Mouse (Mus musculus): ENCODE data around the gene Prn. TPM values are rescaled to one million over a fixed set of nuclear protein-coding genes. Genes with fewer than 3 reads are reported as not detected.
A peak's percentile ranks its signal among the peaks of the same experiment; 100 is the strongest.

Prn gene
- polyA plus RNA-seq, 1 experiment = not detected

DNA sequence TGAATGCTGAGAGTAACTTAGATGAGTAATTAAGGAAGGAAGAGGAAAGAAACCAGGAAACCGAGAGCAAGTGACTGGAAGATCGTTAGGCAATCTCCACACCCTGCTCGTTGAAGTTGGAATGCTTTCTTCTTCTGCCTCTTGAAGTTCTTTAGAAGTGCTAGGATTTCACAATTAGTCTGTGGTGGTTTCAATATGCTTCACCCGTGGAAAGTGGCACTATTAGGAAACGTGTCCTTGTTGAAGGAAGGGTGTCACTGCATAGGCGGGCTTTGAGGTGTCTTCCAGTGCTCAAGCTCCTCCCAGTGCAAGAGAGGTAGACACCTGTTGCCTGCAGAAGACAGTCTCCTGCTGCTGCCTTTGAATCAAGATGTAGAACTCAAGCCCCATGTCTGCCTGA, 4.0 kb upstream of the Prn start:
- TF ChIP-seq CTCF (IDR thresholded peaks at IDR 0.05; ENCODE audit: extremely low read depth, insufficient read depth, low read length) (no peak), POLR2A (IDR thresholded peaks at IDR 0.05; ENCODE audit: extremely low read depth, insufficient read depth, low read length) (no peak)
- Histone ChIP-seq H3K4me1 (ENCODE audit: control insufficient read depth, insufficient read depth, low read length) (no peaks in the 10 kb centered on the region), H3K27ac (ENCODE audit: insufficient read depth, low read length) (no peak overlapping the region), H3K4me3 (ENCODE audit: insufficient read depth, low read length) (no peak overlapping the region)

DNA sequence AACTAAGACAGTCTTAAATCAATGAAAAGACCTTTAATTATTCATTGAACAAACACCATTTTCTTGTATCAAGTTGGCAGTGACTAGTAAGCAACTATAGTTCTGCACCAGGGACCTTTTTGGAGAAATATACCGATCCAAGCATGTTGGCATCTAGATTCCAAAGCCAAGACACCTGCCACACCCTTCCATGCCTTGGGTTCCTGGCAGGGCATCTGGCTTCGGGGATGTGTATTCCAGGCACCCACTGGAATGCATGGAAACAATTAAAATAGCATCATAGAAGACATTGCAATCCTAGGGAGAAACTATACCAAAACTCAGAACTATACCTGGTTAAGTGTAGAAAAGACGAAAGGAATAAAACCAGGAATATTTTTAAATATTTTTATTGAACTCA, 3.5 kb upstream of the Prn start:
- Histone ChIP-seq H3K4me1 (ENCODE audit: control insufficient read depth, insufficient read depth, low read length) (peaks cover under 1% of the 10 kb centered on the region; the same call in 1 of the 2 replicates), H3K27ac (ENCODE audit: insufficient read depth, low read length) (no peak overlapping the region), H3K4me3 (ENCODE audit: insufficient read depth, low read length) (no peak overlapping the region)
- no peak for TF ChIP-seq POLR2A (IDR thresholded peaks at IDR 0.05; ENCODE audit: extremely low read depth, insufficient read depth, low read length)
- TF ChIP-seq CTCF (IDR thresholded peaks at IDR 0.05; ENCODE audit: extremely low read depth, insufficient read depth, low read length) = no peak

DNA sequence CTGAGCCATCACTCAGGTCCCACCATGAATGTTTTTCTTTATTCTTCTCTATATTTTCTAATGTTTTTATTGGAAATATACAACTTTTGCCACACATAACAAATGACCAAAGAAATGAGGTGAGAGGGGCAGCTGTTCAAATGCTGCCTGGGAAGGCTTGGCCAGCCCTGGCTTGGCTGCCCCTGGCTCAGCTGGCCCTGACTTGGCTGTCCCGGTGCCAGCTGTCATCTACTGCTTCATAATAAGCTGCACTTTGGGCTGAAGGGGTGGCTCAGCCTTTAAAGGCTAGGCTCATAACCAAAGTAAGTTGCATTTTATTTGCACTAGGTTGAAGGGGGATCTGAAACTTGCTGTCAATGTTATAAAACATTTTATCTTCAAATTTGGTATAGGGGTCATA, 2.9 kb upstream of the Prn start:
- TF ChIP-seq CTCF (IDR thresholded peaks at IDR 0.05; ENCODE audit: extremely low read depth, insufficient read depth, low read length) = no peak
- TF ChIP-seq POLR2A (IDR thresholded peaks at IDR 0.05; ENCODE audit: extremely low read depth, insufficient read depth, low read length) = no peak
- Histone ChIP-seq H3K4me1 (ENCODE audit: control insufficient read depth, insufficient read depth, low read length) (peaks cover 3% of the 10 kb centered on the region; the same call in 1 of the 2 replicates), H3K27ac (ENCODE audit: insufficient read depth, low read length) (no peak overlapping the region), H3K4me3 (ENCODE audit: insufficient read depth, low read length) (no peak overlapping the region)

GRCm38 (mm10) chr2:131907311-131907710, 2.4 kb upstream of the Prn start:
- no peak for TF ChIP-seq POLR2A (IDR thresholded peaks at IDR 0.05; ENCODE audit: extremely low read depth, insufficient read depth, low read length)
- TF ChIP-seq CTCF (IDR thresholded peaks at IDR 0.05; ENCODE audit: extremely low read depth, insufficient read depth, low read length) = no peak
- Histone ChIP-seq H3K4me1 (ENCODE audit: control insufficient read depth, insufficient read depth, low read length) (peaks cover 3% of the 10 kb centered on the region; the same call in 1 of the 2 replicates), H3K4me3 (ENCODE audit: insufficient read depth, low read length) (no peak overlapping the region), H3K27ac (ENCODE audit: insufficient read depth, low read length) (no peak overlapping the region)

- H3K4me3 ChIP-seq (ENCODE audit: insufficient read depth, low read length) = no peak overlapping the region
- TF ChIP-seq CTCF (IDR thresholded peaks at IDR 0.05; ENCODE audit: extremely low read depth, insufficient read depth, low read length) (no peak), POLR2A (IDR thresholded peaks at IDR 0.05; ENCODE audit: extremely low read depth, insufficient read depth, low read length) (no peak)
- no peak overlapping the region for H3K27ac ChIP-seq (ENCODE audit: insufficient read depth, low read length)
- peaks cover 3% of the 10 kb centered on the region; the same call in 1 of the 2 replicates for H3K4me1 ChIP-seq (ENCODE audit: control insufficient read depth, insufficient read depth, low read length)
These were observed 1.4 kb upstream of the Prn start for GRCm38 (mm10) chr2:131908351-131908861.

DNA sequence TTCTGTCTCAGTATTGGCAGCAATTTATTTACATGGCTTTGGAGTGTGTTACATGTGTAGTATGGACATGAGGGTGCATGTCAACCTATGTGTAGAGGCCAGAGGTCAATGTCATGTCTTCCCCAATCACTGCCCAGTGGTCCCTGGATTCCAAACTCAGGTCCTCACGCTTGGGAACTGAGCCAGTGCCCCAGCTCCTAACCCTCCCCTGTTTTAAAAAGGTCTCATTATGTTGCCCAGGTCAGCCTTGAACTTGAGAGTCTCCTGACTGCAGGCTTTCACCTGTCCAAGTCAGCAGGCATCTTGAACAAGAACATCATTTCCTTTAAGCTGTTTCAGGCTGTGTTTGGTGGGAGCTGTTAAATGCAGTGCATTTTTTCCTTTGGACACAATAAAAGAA, 851 bp upstream of the Prn start:
- H3K27ac ChIP-seq (ENCODE audit: insufficient read depth, low read length) = peak overlapping the region; percentile 61
- no peak overlapping the region; the same call in 1 of the 2 replicates for H3K4me3 ChIP-seq (ENCODE audit: insufficient read depth, low read length)

DNA sequence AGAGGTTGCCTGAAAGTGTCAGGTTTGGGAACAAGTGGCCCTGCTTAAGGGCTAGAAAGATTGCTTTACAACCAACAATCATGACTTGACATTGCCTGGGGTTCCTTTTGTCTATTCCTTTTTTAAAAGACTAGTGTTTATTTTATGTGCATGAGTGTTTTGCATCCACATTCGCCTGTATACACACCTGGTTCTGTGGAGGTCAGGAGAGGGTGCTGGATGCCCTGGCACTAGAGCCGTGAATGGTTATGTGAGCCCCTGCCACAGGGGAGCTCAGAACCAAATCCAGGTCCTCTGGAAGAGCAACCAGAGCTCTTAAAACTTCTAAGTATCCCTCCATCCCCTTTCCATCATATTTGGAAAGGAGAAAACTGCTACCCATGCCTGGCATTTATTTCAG, 1.1 kb downstream of the Prn start:
- Histone ChIP-seq H3K27ac (ENCODE audit: insufficient read depth, low read length) (no peak overlapping the region), H3K4me3 (ENCODE audit: insufficient read depth, low read length) (peak overlapping the region; percentile 96), H3K4me1 (ENCODE audit: control insufficient read depth, insufficient read depth, low read length) (peaks cover 9% of the 10 kb centered on the region; the same call in 1 of the 2 replicates)
- TF ChIP-seq POLR2A (IDR thresholded peaks at IDR 0.05; ENCODE audit: extremely low read depth, insufficient read depth, low read length) (no peak), CTCF (IDR thresholded peaks at IDR 0.05; ENCODE audit: extremely low read depth, insufficient read depth, low read length) (no peak)

More for the DNA sequence above, 851 bp upstream of the Prn start:
- peaks cover 7% of the 10 kb centered on the region; the same call in 1 of the 2 replicates for H3K4me1 ChIP-seq (ENCODE audit: control insufficient read depth, insufficient read depth, low read length)
- no peak for TF ChIP-seq POLR2A (IDR thresholded peaks at IDR 0.05; ENCODE audit: extremely low read depth, insufficient read depth, low read length)
- no peak for TF ChIP-seq CTCF (IDR thresholded peaks at IDR 0.05; ENCODE audit: extremely low read depth, insufficient read depth, low read length)

DNA sequence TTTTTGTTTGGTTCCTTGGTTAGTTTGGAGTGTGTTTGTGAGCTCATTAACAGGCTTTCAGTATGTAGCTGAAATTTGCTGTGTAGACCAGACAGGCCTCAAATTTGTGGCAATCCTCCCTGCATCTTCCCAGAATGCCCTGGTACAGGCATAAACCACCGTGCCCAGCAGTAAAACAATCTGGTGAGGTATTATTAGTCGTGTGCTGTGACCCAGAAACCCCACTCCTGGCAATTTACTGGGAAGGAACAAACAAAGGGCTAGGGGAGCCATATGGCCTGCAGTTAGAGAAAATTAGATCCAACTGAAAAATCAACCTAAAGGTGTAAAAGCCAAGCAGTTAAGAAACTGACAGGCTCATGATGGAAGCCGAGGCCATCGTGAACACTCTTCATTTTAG, 1.6 kb downstream of the Prn start:
- Histone ChIP-seq H3K4me1 (ENCODE audit: control insufficient read depth, insufficient read depth, low read length) (peaks cover 12% of the 10 kb centered on the region), H3K27ac (ENCODE audit: insufficient read depth, low read length) (0 out of 2 replicates have a peak overlapping the region, but pooled peaks have one; percentile 55), H3K4me3 (ENCODE audit: insufficient read depth, low read length) (peak overlapping the region; percentile 96)
- TF ChIP-seq POLR2A (IDR thresholded peaks at IDR 0.05; ENCODE audit: extremely low read depth, insufficient read depth, low read length) (no peak), CTCF (IDR thresholded peaks at IDR 0.05; ENCODE audit: extremely low read depth, insufficient read depth, low read length) (no peak)

DNA sequence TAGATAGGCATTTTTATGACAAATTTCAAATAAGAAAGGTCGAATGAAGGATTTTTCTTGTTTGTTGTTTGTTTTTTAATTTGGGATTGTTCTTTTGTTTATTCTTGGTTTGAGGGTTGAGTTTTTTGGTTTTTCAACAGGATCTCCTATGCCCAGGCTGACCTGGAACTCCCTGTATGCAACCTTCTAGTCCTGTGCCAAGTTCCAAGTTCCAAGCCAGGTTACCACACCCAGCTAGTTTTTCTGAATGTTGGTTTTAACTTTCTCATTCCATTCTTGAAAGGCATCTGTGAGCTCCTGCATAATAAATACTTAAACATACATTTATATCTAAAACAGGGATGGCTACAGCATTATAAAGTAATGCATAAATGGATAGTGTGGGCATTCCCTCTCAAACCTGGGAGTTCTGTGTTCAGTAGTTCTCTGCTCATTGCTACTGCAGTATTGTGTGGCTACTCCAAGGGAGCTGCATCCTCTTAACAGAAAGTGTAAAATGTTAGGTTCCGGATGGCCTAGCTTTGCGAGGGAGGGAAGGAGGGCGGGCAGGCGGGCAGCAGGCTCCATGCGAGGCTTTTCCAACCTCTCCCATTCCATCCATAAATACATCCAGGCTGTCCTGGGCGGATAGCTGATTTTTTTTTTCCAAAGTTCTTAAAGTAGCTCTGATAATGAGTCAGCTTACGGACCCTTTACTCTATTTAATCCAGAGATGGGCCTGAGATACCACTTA, 2.9 kb downstream of the Prn start:
- peak overlapping the region; percentile 42 for H3K4me3 ChIP-seq (ENCODE audit: insufficient read depth, low read length)
- no peak overlapping the region for H3K27ac ChIP-seq (ENCODE audit: insufficient read depth, low read length)
- peaks cover 13% of the 10 kb centered on the region for H3K4me1 ChIP-seq (ENCODE audit: control insufficient read depth, insufficient read depth, low read length)
- TF ChIP-seq CTCF (IDR thresholded peaks at IDR 0.05; ENCODE audit: extremely low read depth, insufficient read depth, low read length) (no peak), POLR2A (IDR thresholded peaks at IDR 0.05; ENCODE audit: extremely low read depth, insufficient read depth, low read length) (no peak)
